Mouse (Mus musculus): Measurements from ENCODE around the gene Nf1.

DNA sequence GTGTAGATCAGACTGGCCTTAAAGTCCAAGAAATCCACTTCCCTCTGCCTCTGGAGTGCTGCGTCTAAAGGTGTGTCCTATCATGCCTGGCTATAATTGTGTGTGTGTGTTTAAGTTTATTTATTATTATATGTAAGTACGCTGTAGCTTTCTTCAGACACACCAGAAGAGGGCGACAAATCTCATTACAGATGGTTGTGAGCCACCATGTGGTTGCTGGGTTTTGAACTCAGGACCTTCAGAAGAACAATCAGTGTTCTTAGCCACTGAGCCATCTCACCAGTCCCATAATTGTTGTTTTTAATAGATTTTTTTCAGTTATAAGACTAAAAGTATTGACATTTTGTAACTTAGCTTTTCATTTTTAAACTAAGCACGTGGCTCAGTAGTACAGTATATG, 95.8 kb downstream of the Nf1 start:
- TF ChIP-seq CTCF (IDR thresholded peaks at IDR 0.05; ENCODE audit: extremely low read depth, insufficient read depth, insufficient read length, insufficient replicate concordance) = no peak
- TF ChIP-seq POLR2A (IDR thresholded peaks at IDR 0.05; ENCODE audit: low read depth, low read length) = no peak
